Mouse (Mus musculus): ENCODE data around the gene Bsn. TPM values are rescaled to one million over a fixed set of nuclear protein-coding genes. Genes with fewer than 3 reads are reported as not detected.

Bsn gene
- total and polyA plus RNA-seq, 2 experiments from 2014 or later = 0.03 to 0.42 TPM

- no peak for TF ChIP-seq CTCF (IDR thresholded peaks at IDR 0.05; ENCODE audit: low read depth)
- TF ChIP-seq EP300 (IDR thresholded peaks at IDR 0.05; ENCODE audit: low read depth) = no peak
- H3K4me2 ChIP-seq (ENCODE audit: low read depth, low read length) = no peak overlapping the region
- ATAC-seq (ENCODE audit: insufficient read depth, low read depth) = no peak
- H3K36me3 ChIP-seq (replicated peaks; ENCODE audit: control insufficient read depth, insufficient read depth, low read length) = no peaks in the 10 kb centered on the region
- H3K27ac ChIP-seq (ENCODE audit: low read depth) = no peak overlapping the region
- no peak overlapping the region for H3K4me3 ChIP-seq (ENCODE audit: low read depth, low read length)
- H3K27me3 ChIP-seq (ENCODE audit: control insufficient read depth, insufficient read depth, low read length) = no peaks in the 10 kb centered on the region
- no peaks in the 10 kb centered on the region for H3K9me3 ChIP-seq (replicated peaks; ENCODE audit: control insufficient read depth, low read length)
- DNase-seq (ENCODE audit: low spot score) = no peak
- H3K4me1 ChIP-seq (ENCODE audit: control insufficient read depth, insufficient read depth) = no peaks in the 10 kb centered on the region
- WGBS = 88% methylated on average over 2 of the region's 2 CpGs
- no peak overlapping the region for H3K9ac ChIP-seq (replicated peaks; ENCODE audit: low read depth, low read length)
These were observed 46.7 kb downstream of the Bsn start for GRCm38 (mm10) chr9:108143470-108143869.

GRCm38 (mm10) chr9:108141387-108141786 lies 48.8 kb downstream of the Bsn start:
- 84% methylated on average over 10 of the region's 10 CpGs for WGBS
- H3K9ac ChIP-seq (replicated peaks; ENCODE audit: low read depth, low read length) = no peak overlapping the region
- H3K9me3 ChIP-seq (replicated peaks; ENCODE audit: control insufficient read depth, low read length) = no peaks in the 10 kb centered on the region
- no peak overlapping the region for H3K4me2 ChIP-seq (ENCODE audit: low read depth, low read length)
- peaks cover 7% of the 10 kb centered on the region; the same call in 1 of the 2 replicates for H3K4me1 ChIP-seq (ENCODE audit: control insufficient read depth, insufficient read depth)
- DNase-seq (ENCODE audit: low spot score) = no peak
- no peak for TF ChIP-seq EP300 (IDR thresholded peaks at IDR 0.05; ENCODE audit: low read depth)
- TF ChIP-seq CTCF (IDR thresholded peaks at IDR 0.05; ENCODE audit: low read depth) = no peak
- no peak overlapping the region for H3K4me3 ChIP-seq (ENCODE audit: low read depth, low read length)
- no peak overlapping the region for H3K27ac ChIP-seq (ENCODE audit: low read depth)
- H3K27me3 ChIP-seq (ENCODE audit: control insufficient read depth, insufficient read depth, low read length) = 0 out of 2 replicates have a peak, but pooled peaks cover 3% of the 10 kb centered on the region
- H3K36me3 ChIP-seq (replicated peaks; ENCODE audit: control insufficient read depth, insufficient read depth, low read length) = no peaks in the 10 kb centered on the region
- no peak for ATAC-seq (ENCODE audit: insufficient read depth, low read depth)

- ATAC-seq (ENCODE audit: insufficient read depth, low read depth) = no peak
- H3K27me3 ChIP-seq (ENCODE audit: control insufficient read depth, insufficient read depth, low read length) = 0 out of 2 replicates have a peak, but pooled peaks cover 3% of the 10 kb centered on the region
- 80% methylated on average over 7 of the region's 7 CpGs for WGBS
These were observed 50.1 kb downstream of the Bsn start for GRCm38 (mm10) chr9:108139963-108140695.

GRCm38 (mm10) chr9:108139169-108139962 lies 50.8 kb downstream of the Bsn start:
- no peak for TF ChIP-seq EP300 (IDR thresholded peaks at IDR 0.05; ENCODE audit: low read depth)
- no peak for TF ChIP-seq CTCF (IDR thresholded peaks at IDR 0.05; ENCODE audit: low read depth)
- H3K4me2 ChIP-seq (ENCODE audit: low read depth, low read length) = no peak overlapping the region
- no peak overlapping the region for H3K4me3 ChIP-seq (ENCODE audit: low read depth, low read length)
- WGBS = 74% methylated on average over 17 of the region's 17 CpGs
- H3K9ac ChIP-seq (replicated peaks; ENCODE audit: low read depth, low read length) = no peak overlapping the region
- no peaks in the 10 kb centered on the region for H3K36me3 ChIP-seq (replicated peaks; ENCODE audit: control insufficient read depth, insufficient read depth, low read length)
- H3K4me1 ChIP-seq (ENCODE audit: control insufficient read depth, insufficient read depth) = peaks cover 7% of the 10 kb centered on the region; the same call in 1 of the 2 replicates
- ATAC-seq (ENCODE audit: insufficient read depth, low read depth) (no peak), DNase-seq (ENCODE audit: low spot score) (no peak)
- H3K9me3 ChIP-seq (replicated peaks; ENCODE audit: control insufficient read depth, low read length) = no peaks in the 10 kb centered on the region
- 0 out of 2 replicates have a peak, but pooled peaks cover 3% of the 10 kb centered on the region for H3K27me3 ChIP-seq (ENCODE audit: control insufficient read depth, insufficient read depth, low read length)
- H3K27ac ChIP-seq (ENCODE audit: low read depth) = no peak overlapping the region

More at GRCm38 (mm10) chr9:108139963-108140695, 50.1 kb downstream of the Bsn start:
- Histone ChIP-seq H3K9ac (replicated peaks; ENCODE audit: low read depth, low read length) (no peak overlapping the region), H3K4me1 (ENCODE audit: control insufficient read depth, insufficient read depth) (peaks cover 7% of the 10 kb centered on the region; the same call in 1 of the 2 replicates), H3K4me3 (ENCODE audit: low read depth, low read length) (no peak overlapping the region), H3K9me3 (replicated peaks; ENCODE audit: control insufficient read depth, low read length) (no peaks in the 10 kb centered on the region), H3K27ac (ENCODE audit: low read depth) (no peak overlapping the region), H3K4me2 (ENCODE audit: low read depth, low read length) (no peak overlapping the region), H3K36me3 (replicated peaks; ENCODE audit: control insufficient read depth, insufficient read depth, low read length) (no peaks in the 10 kb centered on the region)
- DNase-seq (ENCODE audit: low spot score) = no peak
- no peak for TF ChIP-seq CTCF (IDR thresholded peaks at IDR 0.05; ENCODE audit: low read depth)
- no peak for TF ChIP-seq EP300 (IDR thresholded peaks at IDR 0.05; ENCODE audit: low read depth)

- no peak for TF ChIP-seq EP300 (IDR thresholded peaks at IDR 0.05; ENCODE audit: low read depth)
- ATAC-seq (ENCODE audit: insufficient read depth, low read depth) (no peak), DNase-seq (ENCODE audit: low spot score) (no peak)
- H3K4me2 ChIP-seq (ENCODE audit: low read depth, low read length) = no peak overlapping the region
- 0 out of 2 replicates have a peak, but pooled peaks cover 3% of the 10 kb centered on the region for H3K27me3 ChIP-seq (ENCODE audit: control insufficient read depth, insufficient read depth, low read length)
- 75% methylated on average over 6 of the region's 6 CpGs for WGBS
- peaks cover 7% of the 10 kb centered on the region; the same call in 1 of the 2 replicates for H3K4me1 ChIP-seq (ENCODE audit: control insufficient read depth, insufficient read depth)
- H3K36me3 ChIP-seq (replicated peaks; ENCODE audit: control insufficient read depth, insufficient read depth, low read length) = no peaks in the 10 kb centered on the region
- H3K27ac ChIP-seq (ENCODE audit: low read depth) = no peak overlapping the region
- no peak overlapping the region for H3K4me3 ChIP-seq (ENCODE audit: low read depth, low read length)
- H3K9me3 ChIP-seq (replicated peaks; ENCODE audit: control insufficient read depth, low read length) = no peaks in the 10 kb centered on the region
- no peak overlapping the region for H3K9ac ChIP-seq (replicated peaks; ENCODE audit: low read depth, low read length)
These were observed 52.1 kb downstream of the Bsn start for GRCm38 (mm10) chr9:108138118-108138517.
